Comparison of ENCODE assay signal across 20 mouse cellular contexts in genomic region chr6:134636476-134636875, GRCm38 (mm10).
"Had no signal": no experiment of that assay in that cellular context is flagged by ENCODE, and none has a peak within 500 bp of the region (broad histone marks: within the 10 kb centered on the region; RNA-seq: fewer than 3 reads in every experiment).

No protein-coding gene starts in this region.

- H3K4me3 ChIP-seq: kidney, embryonic 15.5 days; left cerebral cortex, adult 2 months; limb, embryonic 12.5 days; limb, embryonic 15.5 days had no signal

- ATAC-seq: liver, postnatal 0 days; lung, postnatal 0 days had no signal

- H3K27ac ChIP-seq: kidney, embryonic 15.5 days; left cerebral cortex, adult 2 months; limb, embryonic 12.5 days; limb, embryonic 15.5 days; liver, embryonic 14.5 days; macrophage had no signal

- H3K4me2 ChIP-seq: kidney, embryonic 15.5 days; limb, embryonic 12.5 days; limb, embryonic 15.5 days; liver, embryonic 11.5 days; lung, embryonic 14.5 days had no signal

- DNase-seq: kidney, adult 2 months; kidney, postnatal 14 days; kidney, postnatal 4 days; layer of hippocampus, adult 9-11 months; layer of hippocampus, postnatal 36 days; left cerebral cortex, postnatal 4 days; liver, postnatal 0 days; lung, embryonic 14.5 days; midbrain, embryonic 14.5 days; thymus, adult 2 months; thymus, postnatal 14 days; thymus, postnatal 4 days had no signal

- H3K9ac ChIP-seq: kidney, embryonic 15.5 days; limb, embryonic 12.5 days; limb, embryonic 15.5 days; liver, embryonic 14.5 days; liver, postnatal 0 days; lung, embryonic 14.5 days had no signal

- H3K36me3 ChIP-seq: kidney, embryonic 15.5 days; limb, embryonic 12.5 days; limb, embryonic 15.5 days had no signal

- H3K9me3 ChIP-seq: kidney, embryonic 15.5 days; limb, embryonic 12.5 days; limb, embryonic 15.5 days had no signal
